Mouse (Mus musculus): ENCODE data around the gene Zmynd15. TPM values are rescaled to one million over a fixed set of nuclear protein-coding genes. Genes with fewer than 3 reads are reported as not detected.
"Not testable (repeated sequence)": the region's sequence is repeated elsewhere in the genome, so short reads cannot be mapped to it uniquely, and the experiment has no call there.

Zmynd15 gene
- total and polyA plus RNA-seq, 2 experiments from 2014 or later: 0.96 to 1.2 TPM

DNA sequence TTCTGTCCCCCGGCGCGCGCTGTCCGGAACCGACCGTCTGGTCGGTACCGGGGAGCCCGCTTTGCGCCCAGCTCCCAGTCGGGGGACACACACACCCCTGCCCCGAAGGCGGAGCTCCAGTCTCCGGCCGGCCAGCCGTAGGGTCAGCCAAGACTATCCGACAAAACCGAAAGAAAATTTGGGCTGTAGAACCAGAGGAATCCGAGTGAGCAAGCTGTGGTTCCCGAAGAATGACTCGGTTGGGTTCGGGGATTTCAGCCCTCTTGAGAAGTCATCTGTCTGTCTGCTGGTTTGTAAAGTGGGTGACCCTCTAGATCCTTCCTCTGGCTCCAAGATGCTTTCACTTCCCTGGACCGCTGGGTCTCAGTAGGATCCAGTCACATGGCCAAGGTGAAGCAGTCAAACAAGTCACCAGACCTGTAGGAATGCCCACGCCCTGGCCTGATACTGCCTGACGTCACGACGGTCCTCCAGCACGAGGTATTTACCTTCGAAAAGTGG is 418 bp downstream of the Zmynd15 start, which contains the start of gene Cxcl16:
TSS of gene Cxcl16 (minus strand) at position 384 of the 501 bp plus-strand sequence.
- Histone ChIP-seq H3K9me3 (ENCODE audit: low read length) (no peaks in the 10 kb centered on the region), H3K9ac (replicated peaks; ENCODE audit: low read length) (peak within 1 kb of the TSS; percentile 53), H3K27me3 (ENCODE audit: insufficient read depth, low read length) (peaks cover 8% of the 10 kb centered on the region; the same call in 1 of the 2 replicates), H3K4me2 (ENCODE audit: low read depth, low read length) (peak within 1 kb of the TSS; percentile 92), H3K4me3 (ENCODE audit: low read length) (peak within 1 kb of the TSS; percentile 49), H3K4me1 (ENCODE audit: insufficient read depth, low read length) (no peaks in the 10 kb centered on the region), H3K36me3 (ENCODE audit: insufficient read depth, low read length) (no peaks in the 10 kb centered on the region), H3K27ac (no peak within 1 kb of the TSS; the same call in 1 of the 2 replicates)
- TF ChIP-seq CTCF (IDR thresholded peaks at IDR 0.05; ENCODE audit: low read depth): no peak
- no peak for ATAC-seq
- WGBS: 4% methylated on average over 30 of the region's 30 CpGs
- DNase-seq (ENCODE audit: low spot score): peak; percentile 2

GRCm38 (mm10) chr11:70463970-70464369 is 4.7 kb downstream of the Zmynd15 start:
- no peak for TF ChIP-seq CTCF (IDR thresholded peaks at IDR 0.05; ENCODE audit: low read depth)
- no peaks in the 10 kb centered on the region for H3K9me3 ChIP-seq (ENCODE audit: low read length)
- H3K4me3 ChIP-seq (ENCODE audit: low read length): no peak overlapping the region
- no peaks in the 10 kb centered on the region for H3K36me3 ChIP-seq (ENCODE audit: insufficient read depth, low read length)
- WGBS: 80% methylated on average over 5 of the region's 5 CpGs
- ATAC-seq (no peak), DNase-seq (ENCODE audit: low spot score) (no peak)
- H3K27ac ChIP-seq: no peak overlapping the region
- no peak overlapping the region for H3K9ac ChIP-seq (replicated peaks; ENCODE audit: low read length)
- peaks cover 4% of the 10 kb centered on the region; the same call in 1 of the 2 replicates for H3K27me3 ChIP-seq (ENCODE audit: insufficient read depth, low read length)
- H3K4me2 ChIP-seq (ENCODE audit: low read depth, low read length): no peak overlapping the region
- H3K4me1 ChIP-seq (ENCODE audit: insufficient read depth, low read length): 0 out of 2 replicates have a peak, but pooled peaks cover 4% of the 10 kb centered on the region

DNA sequence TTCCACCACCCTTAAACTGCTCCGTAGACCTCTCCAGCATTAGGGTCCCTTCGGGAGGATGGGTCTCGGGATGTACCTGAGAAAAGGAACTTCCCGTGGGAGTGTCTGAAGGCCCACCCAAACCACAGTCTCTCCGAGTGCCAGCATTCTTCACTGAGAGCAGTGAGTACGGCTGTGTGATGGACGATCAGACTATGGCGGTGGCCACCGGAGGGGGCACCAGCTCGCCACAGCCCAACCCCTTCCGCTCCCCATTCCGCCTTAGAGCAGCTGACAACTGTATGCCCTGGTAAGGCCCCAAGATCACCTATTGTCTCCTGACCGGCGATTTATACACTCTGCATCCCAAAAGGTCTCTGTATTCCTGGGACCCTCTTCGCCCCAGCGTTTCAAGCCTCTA is 6.0 kb downstream of the Zmynd15 start:
- Histone ChIP-seq H3K9me3 (ENCODE audit: low read length) (no peaks in the 10 kb centered on the region), H3K36me3 (ENCODE audit: insufficient read depth, low read length) (no peaks in the 10 kb centered on the region), H3K9ac (replicated peaks; ENCODE audit: low read length) (no peak overlapping the region), H3K4me1 (ENCODE audit: insufficient read depth, low read length) (0 out of 2 replicates have a peak, but pooled peaks cover 4% of the 10 kb centered on the region), H3K27me3 (ENCODE audit: insufficient read depth, low read length) (peaks cover 3% of the 10 kb centered on the region; the same call in 1 of the 2 replicates), H3K4me2 (ENCODE audit: low read depth, low read length) (peak overlapping the region; percentile 50), H3K4me3 (ENCODE audit: low read length) (peak overlapping the region; percentile 23), H3K27ac (no peak overlapping the region)
- ATAC-seq: no peak
- TF ChIP-seq CTCF (IDR thresholded peaks at IDR 0.05; ENCODE audit: low read depth): no peak
- no peak for DNase-seq (ENCODE audit: low spot score)
- WGBS: 32% methylated on average over 16 of the region's 16 CpGs

- Histone ChIP-seq H3K27ac (no peak overlapping the region), H3K9ac (replicated peaks; ENCODE audit: low read length) (no peak overlapping the region), H3K4me1 (ENCODE audit: insufficient read depth, low read length) (0 out of 2 replicates have a peak, but pooled peaks cover 4% of the 10 kb centered on the region), H3K4me3 (ENCODE audit: low read length) (peak overlapping the region; percentile 23), H3K36me3 (ENCODE audit: insufficient read depth, low read length) (no peaks in the 10 kb centered on the region), H3K27me3 (ENCODE audit: insufficient read depth, low read length) (no peaks in the 10 kb centered on the region), H3K9me3 (ENCODE audit: low read length) (no peaks in the 10 kb centered on the region), H3K4me2 (ENCODE audit: low read depth, low read length) (peak overlapping the region; percentile 50)
- WGBS: 19% methylated on average over 23 of the region's 23 CpGs
- DNase-seq (ENCODE audit: low spot score): peak; percentile 19
- TF ChIP-seq CTCF (IDR thresholded peaks at IDR 0.05; ENCODE audit: low read depth): no peak
- ATAC-seq: no peak
These were observed 6.6 kb downstream of the Zmynd15 start for GRCm38 (mm10) chr11:70465824-70466223.

DNA sequence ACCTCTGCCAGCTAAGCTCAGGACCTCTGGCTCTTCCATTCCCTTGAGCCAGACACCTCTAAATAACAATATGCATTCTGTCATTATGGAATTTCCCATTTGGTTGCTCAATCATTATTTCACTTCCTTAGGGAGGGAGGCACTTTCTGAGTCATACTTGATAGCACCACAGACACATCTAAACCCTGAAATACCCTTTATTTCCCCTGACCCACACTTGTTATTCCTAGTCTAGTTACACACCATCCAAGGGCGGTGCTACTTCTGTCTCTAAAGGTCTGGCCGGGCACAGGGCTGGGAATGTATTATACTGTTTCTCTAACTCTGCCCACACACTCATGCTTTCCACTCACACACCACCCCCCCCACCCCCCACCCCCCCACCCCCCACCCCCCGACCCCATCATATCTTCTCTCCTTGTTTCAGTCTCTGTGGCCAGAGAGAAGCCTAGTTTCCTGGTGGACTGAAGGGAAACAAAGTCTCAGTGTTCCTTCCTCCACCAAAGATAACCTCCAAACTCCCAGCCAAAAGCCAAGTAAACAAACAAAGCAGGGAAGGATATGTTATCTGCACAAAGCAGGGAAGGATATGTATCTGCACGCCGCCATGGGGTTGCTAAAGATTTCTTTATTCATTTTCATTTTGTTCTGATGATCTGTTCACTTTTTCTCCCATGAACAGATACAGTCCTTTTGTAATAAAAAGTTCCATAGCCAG is 8.8 kb downstream of the Zmynd15 start:
- Histone ChIP-seq H3K27me3 (ENCODE audit: insufficient read depth, low read length) (no peaks in the 10 kb centered on the region), H3K4me3 (ENCODE audit: low read length) (no peak overlapping the region), H3K27ac (no peak overlapping the region), H3K4me1 (ENCODE audit: insufficient read depth, low read length) (0 out of 2 replicates have a peak, but pooled peaks cover 4% of the 10 kb centered on the region), H3K9me3 (ENCODE audit: low read length) (no peaks in the 10 kb centered on the region), H3K36me3 (ENCODE audit: insufficient read depth, low read length) (no peaks in the 10 kb centered on the region), H3K9ac (replicated peaks; ENCODE audit: low read length) (no peak overlapping the region), H3K4me2 (ENCODE audit: low read depth, low read length) (no peak overlapping the region)
- WGBS: 89% methylated on average over 5 of the region's 5 CpGs
- DNase-seq (ENCODE audit: low spot score): no peak
- TF ChIP-seq CTCF (IDR thresholded peaks at IDR 0.05; ENCODE audit: low read depth): no peak
- ATAC-seq: no peak

GRCm38 (mm10) chr11:70469764-70470163 is 10.5 kb downstream of the Zmynd15 start:
- DNase-seq (ENCODE audit: low spot score): no peak
- TF ChIP-seq CTCF (IDR thresholded peaks at IDR 0.05; ENCODE audit: low read depth): no peak
- no peak overlapping the region for H3K4me2 ChIP-seq (ENCODE audit: low read depth, low read length)
- H3K4me1 ChIP-seq (ENCODE audit: insufficient read depth, low read length): 0 out of 2 replicates have a peak, but pooled peaks cover 4% of the 10 kb centered on the region
- ATAC-seq: no peak
- H3K9ac ChIP-seq (replicated peaks; ENCODE audit: low read length): no peak overlapping the region
- no peaks in the 10 kb centered on the region for H3K27me3 ChIP-seq (ENCODE audit: insufficient read depth, low read length)
- H3K27ac ChIP-seq: no peak overlapping the region
- no peaks in the 10 kb centered on the region for H3K36me3 ChIP-seq (ENCODE audit: insufficient read depth, low read length)
- no peak overlapping the region for H3K4me3 ChIP-seq (ENCODE audit: low read length)
- 94% methylated on average over 3 of the region's 3 CpGs for WGBS
- H3K9me3 ChIP-seq (ENCODE audit: low read length): no peaks in the 10 kb centered on the region

GRCm38 (mm10) chr11:70472716-70473115 is 13.5 kb downstream of the Zmynd15 start:
- Histone ChIP-seq H3K9ac (replicated peaks; ENCODE audit: low read length) (no peak overlapping the region), H3K27me3 (ENCODE audit: insufficient read depth, low read length) (no peaks in the 10 kb centered on the region), H3K27ac (no peak overlapping the region), H3K36me3 (ENCODE audit: insufficient read depth, low read length) (no peaks in the 10 kb centered on the region), H3K4me3 (ENCODE audit: low read length) (no peak overlapping the region), H3K4me1 (ENCODE audit: insufficient read depth, low read length) (no peaks in the 10 kb centered on the region), H3K9me3 (ENCODE audit: low read length) (no peaks in the 10 kb centered on the region), H3K4me2 (ENCODE audit: low read depth, low read length) (no peak overlapping the region)
- no peak for TF ChIP-seq CTCF (IDR thresholded peaks at IDR 0.05; ENCODE audit: low read depth)
- ATAC-seq (no peak), DNase-seq (ENCODE audit: low spot score) (no peak)

DNA sequence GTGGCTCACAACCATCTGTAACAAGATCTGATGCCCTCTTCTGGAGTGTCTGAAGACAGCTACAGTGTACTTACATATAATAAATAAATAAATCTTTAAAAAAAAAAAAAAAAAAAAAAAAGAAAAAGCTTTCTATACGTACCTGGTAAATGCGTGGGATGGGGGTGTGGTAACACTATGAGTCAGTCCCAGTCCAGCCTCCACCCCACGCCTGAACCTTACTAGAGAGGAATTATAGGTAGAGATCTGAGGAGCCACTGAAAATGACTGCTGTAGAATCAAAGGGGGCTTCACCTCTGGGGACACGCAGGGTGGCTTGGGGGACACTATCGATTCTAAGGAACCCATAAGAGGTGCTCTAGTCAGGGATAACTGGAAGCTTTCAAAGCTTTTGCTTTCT is 14.1 kb downstream of the Zmynd15 start:
- H3K27ac ChIP-seq; H3K4me3 ChIP-seq (ENCODE audit: low read length); ATAC-seq; H3K9ac ChIP-seq (replicated peaks; ENCODE audit: low read length); H3K27me3 ChIP-seq (ENCODE audit: insufficient read depth, low read length); H3K4me2 ChIP-seq (ENCODE audit: low read depth, low read length); H3K4me1 ChIP-seq (ENCODE audit: insufficient read depth, low read length); H3K36me3 ChIP-seq (ENCODE audit: insufficient read depth, low read length); DNase-seq (ENCODE audit: low spot score); H3K9me3 ChIP-seq (ENCODE audit: low read length): not testable (repeated sequence)
- 94% methylated on average over 5 of the region's 5 CpGs for WGBS
